Mouse (Mus musculus): ENCODE data around the gene Tm2d3.

The Tm2d3 gene

GRCm38 (mm10) chr7:65702076-65702475, 11.1 kb downstream of the Tm2d3 start:
- in situ Hi-C loops (cut with MboI), result no loop called here

GRCm38 (mm10) chr7:65704818-65705242, 13.9 kb downstream of the Tm2d3 start:
- in situ Hi-C loops (cut with MboI), result no loop called here

GRCm38 (mm10) chr7:65708506-65708905, 17.5 kb downstream of the Tm2d3 start:
- in situ Hi-C loops (cut with MboI), result no loop called here

- in situ Hi-C loops (cut with MboI), result no loop called here
Observed at GRCm38 (mm10) chr7:65710301-65710700, 19.3 kb downstream of the Tm2d3 start.

GRCm38 (mm10) chr7:65713782-65714181, 22.8 kb downstream of the Tm2d3 start:
- in situ Hi-C loops (cut with MboI), result no loop called here

GRCm38 (mm10) chr7:65714304-65714703, 23.3 kb downstream of the Tm2d3 start:
- in situ Hi-C loops (cut with MboI), result no loop called here

- in situ Hi-C loops (cut with MboI), result no loop called here
Observed at GRCm38 (mm10) chr7:65734024-65734423, 43.1 kb downstream of the Tm2d3 start.

GRCm38 (mm10) chr7:65735261-65735660, 44.3 kb downstream of the Tm2d3 start:
- in situ Hi-C loops (cut with MboI), result no loop called here

- in situ Hi-C loops (cut with MboI), result no loop called here
Observed at GRCm38 (mm10) chr7:65737286-65738040, 46.5 kb downstream of the Tm2d3 start.

- in situ Hi-C loops (cut with MboI), result no loop called here
Observed at GRCm38 (mm10) chr7:65742857-65743256, 51.9 kb downstream of the Tm2d3 start.

GRCm38 (mm10) chr7:65747990-65748955, 57.3 kb downstream of the Tm2d3 start:
- in situ Hi-C loops (cut with MboI), result no loop called here

Measured in mature B cell (primary cell).